Mouse (Mus musculus): Measurements from ENCODE around the gene Zfp764. TPM values are rescaled to one million over a fixed set of nuclear protein-coding genes. Genes with fewer than 3 reads are reported as not detected.
"Not testable (repeated sequence)": the region's sequence is repeated elsewhere in the genome, so short reads cannot be mapped to it uniquely, and the experiment has no call there.

Gene Zfp764
- total RNA-seq, 2 experiments from 2014 or later: 3.4 to 4.2 TPM

- DNase-seq (ENCODE audit: low spot score in 2 of 2): no peak
These were observed 15.1 kb downstream of the Zfp764 start for GRCm38 (mm10) chr7:127391538-127391937.

- DNase-seq (ENCODE audit: low spot score in 2 of 2): no peak
These were observed 16.3 kb downstream of the Zfp764 start for GRCm38 (mm10) chr7:127390306-127390705.

GRCm38 (mm10) chr7:127388201-127388600 lies 18.4 kb downstream of the Zfp764 start:
- DNase-seq (ENCODE audit: low spot score in 2 of 2): not testable (repeated sequence)

- DNase-seq (ENCODE audit: low spot score in 2 of 2): peak; percentile 83 to 94
These were observed 19.8 kb downstream of the Zfp764 start, which contains the start of gene 9130019O22Rik for GRCm38 (mm10) chr7:127386641-127387392. Gene 9130019O22Rik (minus strand): TSS chr7:127387166.

GRCm38 (mm10) chr7:127385560-127385959 lies 21.1 kb downstream of the Zfp764 start:
- DNase-seq (ENCODE audit: low spot score in 2 of 2): not testable (repeated sequence)

- no peak for DNase-seq (ENCODE audit: low spot score in 2 of 2)
These were observed 28.2 kb downstream of the Zfp764 start for GRCm38 (mm10) chr7:127378310-127378921.

GRCm38 (mm10) chr7:127375271-127376245 lies 31.1 kb downstream of the Zfp764 start, which contains the start of gene Zfp747:
Gene Zfp747 (minus strand): TSS chr7:127376050.
- DNase-seq (ENCODE audit: low spot score in 2 of 2): peak; percentile 91 to 94

- DNase-seq (ENCODE audit: low spot score in 2 of 2): not testable (repeated sequence)
These were observed 34.8 kb downstream of the Zfp764 start for GRCm38 (mm10) chr7:127371870-127372269.

- no peak for DNase-seq (ENCODE audit: low spot score in 2 of 2)
These were observed 35.4 kb downstream of the Zfp764 start for GRCm38 (mm10) chr7:127371213-127371612.

GRCm38 (mm10) chr7:127366249-127366648 lies 40.4 kb downstream of the Zfp764 start:
- no peak for DNase-seq (ENCODE audit: low spot score in 2 of 2)

- DNase-seq (ENCODE audit: low spot score in 2 of 2): peak in 1 of 2 experiments; percentile 39
These were observed 42.5 kb downstream of the Zfp764 start for GRCm38 (mm10) chr7:127364166-127364565.

GRCm38 (mm10) chr7:127363475-127363921 lies 43.1 kb downstream of the Zfp764 start:
- DNase-seq (ENCODE audit: low spot score in 2 of 2): no peak

GRCm38 (mm10) chr7:127362418-127362817 lies 44.2 kb downstream of the Zfp764 start:
- DNase-seq (ENCODE audit: low spot score in 2 of 2): peak in 1 of 2 experiments; percentile 49

- DNase-seq (ENCODE audit: low spot score in 2 of 2): no peak
These were observed 45.2 kb downstream of the Zfp764 start for GRCm38 (mm10) chr7:127361449-127361848.

- DNase-seq (ENCODE audit: low spot score in 2 of 2): no peak
These were observed 46.4 kb downstream of the Zfp764 start for GRCm38 (mm10) chr7:127360265-127360664.

- DNase-seq (ENCODE audit: low spot score in 2 of 2): no peak
These were observed 48.1 kb downstream of the Zfp764 start for GRCm38 (mm10) chr7:127358472-127358871.

GRCm38 (mm10) chr7:127357871-127358270 lies 48.8 kb downstream of the Zfp764 start:
- no peak for DNase-seq (ENCODE audit: low spot score in 2 of 2)

GRCm38 (mm10) chr7:127355796-127356195 lies 50.8 kb downstream of the Zfp764 start:
- no peak for DNase-seq (ENCODE audit: low spot score in 2 of 2)
